Mouse (Mus musculus): Measurements from ENCODE around the gene Frat2. TPM values are rescaled to one million over a fixed set of nuclear protein-coding genes. Genes with fewer than 3 reads are reported as not detected.

Frat2 gene
- polyA plus RNA-seq, 1 experiment from 2014 or later: 5.6 TPM

- peak overlapping the region; percentile 97 for H3K4me2 ChIP-seq (ENCODE audit: low read length)
- DNase-seq: peak; percentile 26
- ATAC-seq (ENCODE audit: low FRiP score, low TSS enrichment): no peak
- peak overlapping the region; percentile 78 for H3K9ac ChIP-seq (replicated peaks; ENCODE audit: low read length)
- H3K36me3 ChIP-seq (ENCODE audit: control insufficient read depth, insufficient read depth, low read length): no peaks in the 10 kb centered on the region
- H3K9me3 ChIP-seq (ENCODE audit: control insufficient read depth, low read length): no peaks in the 10 kb centered on the region
- H3K27me3 ChIP-seq (ENCODE audit: control insufficient read depth, insufficient read depth, low read length): no peaks in the 10 kb centered on the region
- H3K4me1 ChIP-seq (ENCODE audit: control insufficient read depth, insufficient read depth, low read length): peaks cover 33% of the 10 kb centered on the region
- 6% methylated on average over 14 of the region's 14 CpGs for WGBS
- H3K4me3 ChIP-seq (replicated peaks; ENCODE audit: low read depth, low read length): peak overlapping the region; percentile 77
- no peak overlapping the region for H3K27ac ChIP-seq (replicated peaks; ENCODE audit: low read depth, low read length)
Observed at GRCm38 (mm10) chr19:41831718-41832391, 16.1 kb downstream of the Frat2 start.

DNA sequence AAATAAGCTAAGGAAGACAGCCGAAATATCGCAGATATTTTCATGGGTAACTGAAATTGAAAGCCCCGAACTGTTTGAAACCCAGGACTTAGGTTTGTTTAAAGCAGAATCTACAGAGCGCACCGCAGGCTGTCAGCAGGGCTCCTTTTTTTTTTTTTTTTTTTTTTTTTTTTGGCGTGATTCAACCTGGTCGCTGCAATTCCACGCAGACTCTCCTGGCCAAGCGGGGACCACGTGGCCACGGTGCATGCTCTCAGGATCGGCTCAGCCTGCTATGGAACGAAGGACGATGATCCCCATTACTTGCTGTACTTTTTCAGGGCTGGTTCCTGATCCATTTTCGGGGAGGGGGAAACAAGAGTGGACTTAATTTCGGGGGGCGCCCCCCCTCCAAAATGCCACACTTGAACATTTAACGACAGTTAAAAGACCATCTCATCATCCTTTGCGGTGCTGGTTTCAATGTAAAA, 16.8 kb downstream of the Frat2 start:
- peak; percentile 75 for DNase-seq
- H3K36me3 ChIP-seq (ENCODE audit: control insufficient read depth, insufficient read depth, low read length): no peaks in the 10 kb centered on the region
- H3K4me1 ChIP-seq (ENCODE audit: control insufficient read depth, insufficient read depth, low read length): peaks cover 33% of the 10 kb centered on the region
- WGBS: under 1% methylated on average over 19 of the region's 19 CpGs
- ATAC-seq (ENCODE audit: low FRiP score, low TSS enrichment): no peak
- H3K4me2 ChIP-seq (ENCODE audit: low read length): peak overlapping the region; percentile 97
- peak overlapping the region; percentile 78 for H3K9ac ChIP-seq (replicated peaks; ENCODE audit: low read length)
- no peaks in the 10 kb centered on the region for H3K27me3 ChIP-seq (ENCODE audit: control insufficient read depth, insufficient read depth, low read length)
- H3K27ac ChIP-seq (replicated peaks; ENCODE audit: low read depth, low read length): peak overlapping the region; percentile 95
- no peaks in the 10 kb centered on the region for H3K9me3 ChIP-seq (ENCODE audit: control insufficient read depth, low read length)
- H3K4me3 ChIP-seq (replicated peaks; ENCODE audit: low read depth, low read length): peak overlapping the region; percentile 77

DNA sequence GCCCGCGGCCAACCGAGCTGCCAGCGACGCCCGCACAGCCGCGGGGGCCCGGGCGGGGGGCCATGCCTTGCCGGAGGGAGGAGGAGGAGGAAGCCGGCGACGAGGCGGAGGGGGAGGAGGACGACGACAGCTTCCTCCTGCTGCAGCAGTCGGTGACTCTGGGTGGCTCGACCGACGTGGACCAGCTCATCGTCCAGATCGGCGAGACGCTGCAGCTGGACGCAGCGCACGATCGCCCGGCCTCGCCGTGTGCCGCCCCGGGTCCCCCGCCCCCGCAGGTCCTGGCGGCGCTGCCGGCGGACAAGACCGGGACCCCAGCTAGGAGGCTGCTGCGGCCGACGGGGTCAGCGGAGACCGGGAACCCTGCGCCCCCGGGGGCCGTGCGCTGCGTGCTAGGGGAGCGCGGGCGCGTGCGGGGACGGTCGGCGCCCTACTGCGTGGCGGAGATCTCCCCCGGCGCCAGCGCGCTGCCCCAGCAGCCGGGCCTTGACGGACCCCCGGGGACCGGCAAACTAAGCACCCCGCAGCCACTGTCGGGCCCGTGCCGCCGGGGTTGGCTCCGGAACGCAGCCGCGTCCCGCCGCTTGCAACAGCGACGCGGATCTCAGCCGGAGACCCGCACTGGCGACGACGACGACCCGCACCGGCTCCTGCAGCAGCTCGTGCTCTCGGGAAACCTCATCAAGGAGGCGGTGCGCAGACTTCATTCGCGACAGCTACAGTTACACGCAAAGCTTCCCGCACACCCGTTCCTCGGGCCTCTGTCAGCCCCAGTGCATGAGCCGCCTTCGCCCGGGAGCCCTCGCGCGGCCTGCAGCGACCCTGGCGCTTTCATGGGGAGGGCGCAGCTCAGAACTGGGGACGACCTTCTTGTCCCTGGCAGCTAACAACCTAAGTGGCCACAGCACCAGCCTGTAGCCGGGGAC, 17.6 kb downstream of the Frat2 start:
- Histone ChIP-seq H3K9ac (replicated peaks; ENCODE audit: low read length) (peak overlapping the region; percentile 78), H3K27ac (replicated peaks; ENCODE audit: low read depth, low read length) (peak overlapping the region; percentile 95), H3K27me3 (ENCODE audit: control insufficient read depth, insufficient read depth, low read length) (no peaks in the 10 kb centered on the region), H3K4me2 (ENCODE audit: low read length) (peak overlapping the region; percentile 97), H3K36me3 (ENCODE audit: control insufficient read depth, insufficient read depth, low read length) (no peaks in the 10 kb centered on the region), H3K4me3 (replicated peaks; ENCODE audit: low read depth, low read length) (peak overlapping the region; percentile 77), H3K9me3 (ENCODE audit: control insufficient read depth, low read length) (no peaks in the 10 kb centered on the region), H3K4me1 (ENCODE audit: control insufficient read depth, insufficient read depth, low read length) (peaks cover 26% of the 10 kb centered on the region)
- under 1% methylated on average over 112 of the region's 112 CpGs for WGBS
- ATAC-seq (ENCODE audit: low FRiP score, low TSS enrichment): peak; percentile 69
- DNase-seq: peak; percentile 73

GRCm38 (mm10) chr19:41829381-41830105, 18.4 kb downstream of the Frat2 start, which contains the start of gene Frat1:
Gene Frat1 (plus strand): TSS chr19:41829970.
- peak within 1 kb of the TSS; percentile 77 for H3K4me3 ChIP-seq (replicated peaks; ENCODE audit: low read depth, low read length)
- no peaks in the 10 kb centered on the region for H3K27me3 ChIP-seq (ENCODE audit: control insufficient read depth, insufficient read depth, low read length)
- no peaks in the 10 kb centered on the region for H3K36me3 ChIP-seq (ENCODE audit: control insufficient read depth, insufficient read depth, low read length)
- peak within 1 kb of the TSS; percentile 95 for H3K27ac ChIP-seq (replicated peaks; ENCODE audit: low read depth, low read length)
- under 1% methylated on average over 39 of the region's 39 CpGs for WGBS
- peak within 1 kb of the TSS; percentile 97 for H3K4me2 ChIP-seq (ENCODE audit: low read length)
- H3K9ac ChIP-seq (replicated peaks; ENCODE audit: low read length): peak within 1 kb of the TSS; percentile 78
- H3K4me1 ChIP-seq (ENCODE audit: control insufficient read depth, insufficient read depth, low read length): peaks cover 23% of the 10 kb centered on the region
- H3K9me3 ChIP-seq (ENCODE audit: control insufficient read depth, low read length): no peaks in the 10 kb centered on the region
- DNase-seq: peak; percentile 96
- ATAC-seq (ENCODE audit: low FRiP score, low TSS enrichment): peak; percentile 95

GRCm38 (mm10) chr19:41828941-41829340, 19.0 kb downstream of the Frat2 start:
- peaks cover 23% of the 10 kb centered on the region for H3K4me1 ChIP-seq (ENCODE audit: control insufficient read depth, insufficient read depth, low read length)
- ATAC-seq (ENCODE audit: low FRiP score, low TSS enrichment) (no peak), DNase-seq (no peak)
- peak overlapping the region; percentile 95 for H3K27ac ChIP-seq (replicated peaks; ENCODE audit: low read depth, low read length)
- WGBS: 78% methylated on average over 3 of the region's 3 CpGs
- H3K4me2 ChIP-seq (ENCODE audit: low read length): peak overlapping the region; percentile 97
- H3K9me3 ChIP-seq (ENCODE audit: control insufficient read depth, low read length): no peaks in the 10 kb centered on the region
- no peaks in the 10 kb centered on the region for H3K27me3 ChIP-seq (ENCODE audit: control insufficient read depth, insufficient read depth, low read length)
- H3K4me3 ChIP-seq (replicated peaks; ENCODE audit: low read depth, low read length): peak overlapping the region; percentile 77
- H3K9ac ChIP-seq (replicated peaks; ENCODE audit: low read length): peak overlapping the region; percentile 54; the same call in 1 of the 2 replicates
- no peaks in the 10 kb centered on the region for H3K36me3 ChIP-seq (ENCODE audit: control insufficient read depth, insufficient read depth, low read length)

DNA sequence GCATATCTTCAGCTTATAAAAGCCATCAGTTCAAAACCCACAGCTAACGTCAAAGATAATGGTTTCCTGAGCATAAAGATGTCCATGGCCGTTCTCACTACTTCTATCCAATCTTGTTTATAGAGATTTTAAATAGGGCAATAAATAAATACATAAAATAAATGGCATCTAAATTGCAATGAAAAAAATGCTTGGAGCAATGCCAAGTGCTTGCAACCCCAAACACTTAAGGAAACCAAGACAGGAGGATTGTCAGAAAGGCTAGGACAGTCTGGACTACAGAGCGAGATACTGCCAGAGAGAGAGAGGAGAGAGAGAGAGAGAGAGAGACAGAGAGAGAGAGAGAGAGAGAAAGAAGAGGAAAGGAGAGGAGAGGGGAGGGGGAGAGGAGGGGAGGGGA, 21.4 kb downstream of the Frat2 start:
- no peak overlapping the region for H3K4me2 ChIP-seq (ENCODE audit: low read length)
- H3K4me3 ChIP-seq (replicated peaks; ENCODE audit: low read depth, low read length): no peak overlapping the region
- no peak for DNase-seq
- H3K9ac ChIP-seq (replicated peaks; ENCODE audit: low read length): no peak overlapping the region
- H3K4me1 ChIP-seq (ENCODE audit: control insufficient read depth, insufficient read depth, low read length): peaks cover 3% of the 10 kb centered on the region
- ATAC-seq (ENCODE audit: low FRiP score, low TSS enrichment): no peak
- no peak overlapping the region for H3K27ac ChIP-seq (replicated peaks; ENCODE audit: low read depth, low read length)
- 77% methylated on average over 3 of the region's 3 CpGs for WGBS
- H3K27me3 ChIP-seq (ENCODE audit: control insufficient read depth, insufficient read depth, low read length): no peaks in the 10 kb centered on the region
- H3K9me3 ChIP-seq (ENCODE audit: control insufficient read depth, low read length): no peaks in the 10 kb centered on the region
- H3K36me3 ChIP-seq (ENCODE audit: control insufficient read depth, insufficient read depth, low read length): no peaks in the 10 kb centered on the region

DNA sequence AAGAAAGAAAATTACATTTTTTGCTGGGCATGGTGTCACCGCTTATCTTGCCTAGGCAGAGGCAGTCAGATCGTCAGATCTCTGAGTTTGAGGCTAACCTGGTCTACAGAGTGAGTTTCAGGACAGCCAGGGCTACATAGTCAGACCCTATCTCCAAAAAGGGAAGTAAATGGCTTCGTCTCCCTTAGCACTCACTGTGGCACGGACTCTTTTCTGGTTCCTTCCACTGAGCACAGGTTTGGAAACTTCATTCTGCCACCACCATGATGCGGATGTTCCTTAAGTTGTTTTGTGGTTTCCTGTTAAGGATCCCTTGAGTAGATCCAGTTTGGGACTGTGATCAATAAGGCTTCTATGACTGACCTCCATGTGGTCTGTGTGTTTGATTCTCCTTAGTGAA, 23.0 kb downstream of the Frat2 start:
- no peak for ATAC-seq (ENCODE audit: low FRiP score, low TSS enrichment)

DNA sequence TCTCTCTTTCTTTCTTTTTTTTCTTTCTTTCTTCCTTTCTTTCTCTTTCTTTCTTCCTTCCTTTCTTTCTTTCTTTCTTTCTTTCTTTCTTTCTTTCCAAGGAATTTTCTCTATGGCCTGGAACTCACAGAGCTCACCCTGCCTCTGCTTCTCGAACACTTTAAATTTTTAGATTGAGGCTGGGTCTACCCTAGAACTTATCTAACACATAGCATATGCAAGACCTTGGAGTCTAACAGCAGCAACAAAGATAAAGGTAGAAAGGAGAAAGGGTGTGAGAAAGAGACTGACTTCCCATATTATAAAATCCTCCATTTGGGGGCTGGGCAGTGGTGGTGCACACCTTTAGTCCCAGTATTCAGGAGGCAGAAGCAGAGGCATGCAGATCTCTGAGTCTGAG, 25.3 kb downstream of the Frat2 start:
- no peak overlapping the region for H3K4me3 ChIP-seq (replicated peaks; ENCODE audit: low read depth, low read length)
- H3K9ac ChIP-seq (replicated peaks; ENCODE audit: low read length): no peak overlapping the region
- H3K27me3 ChIP-seq (ENCODE audit: control insufficient read depth, insufficient read depth, low read length): no peaks in the 10 kb centered on the region
- no peak overlapping the region for H3K4me2 ChIP-seq (ENCODE audit: low read length)
- H3K9me3 ChIP-seq (ENCODE audit: control insufficient read depth, low read length): no peaks in the 10 kb centered on the region
- H3K4me1 ChIP-seq (ENCODE audit: control insufficient read depth, insufficient read depth, low read length): no peaks in the 10 kb centered on the region
- H3K27ac ChIP-seq (replicated peaks; ENCODE audit: low read depth, low read length): no peak overlapping the region
- WGBS: 92% methylated on average over 1 of the region's 1 CpGs
- no peak for DNase-seq
- no peaks in the 10 kb centered on the region for H3K36me3 ChIP-seq (ENCODE audit: control insufficient read depth, insufficient read depth, low read length)
- no peak for ATAC-seq (ENCODE audit: low FRiP score, low TSS enrichment)

More for the DNA sequence above, 23.0 kb downstream of the Frat2 start:
- Histone ChIP-seq H3K4me1 (ENCODE audit: control insufficient read depth, insufficient read depth, low read length) (no peaks in the 10 kb centered on the region), H3K9me3 (ENCODE audit: control insufficient read depth, low read length) (no peaks in the 10 kb centered on the region), H3K27me3 (ENCODE audit: control insufficient read depth, insufficient read depth, low read length) (no peaks in the 10 kb centered on the region), H3K4me2 (ENCODE audit: low read length) (no peak overlapping the region), H3K9ac (replicated peaks; ENCODE audit: low read length) (no peak overlapping the region), H3K36me3 (ENCODE audit: control insufficient read depth, insufficient read depth, low read length) (no peaks in the 10 kb centered on the region), H3K4me3 (replicated peaks; ENCODE audit: low read depth, low read length) (no peak overlapping the region), H3K27ac (replicated peaks; ENCODE audit: low read depth, low read length) (no peak overlapping the region)
- 91% methylated on average over 5 of the region's 5 CpGs for WGBS
- no peak for DNase-seq
